In genomic region chr12:69681566-69682061, GRCm38 (mm10) we compare ENCODE assay signal across 8 mouse cellular contexts. TPM values are rescaled to one million over a fixed set of nuclear protein-coding genes. Genes with fewer than 3 reads are reported as not detected.
DNase-seq lines count a peak whose midpoint lies in the region; ATAC-seq and TF ChIP-seq lines count a peak whose summit lies in the region.

TSS of gene Sos2 (minus strand) at chr12:69681852.

- DNase-seq in brain, adult 2 months (ENCODE audit: low read depth, low spot score) = peak; percentile 79
- DNase-seq in heart, postnatal 0 days (ENCODE audit: low spot score) = peak; percentile 51
- DNase-seq in kidney, postnatal 25 days = peak; percentile 71 to 88
- DNase-seq in liver, embryonic 14.5 days (ENCODE audit: low read depth in 3 of 3, low spot score in 3 of 3) = peak in 2 of 3 experiments; percentile 44 to 51
- peak; percentile 22 to 33 for DNase-seq in natural killer cell, adult 2 months (ENCODE audit: low spot score in 2 of 2)
- DNase-seq in testis, postnatal 10 days (ENCODE audit: low spot score) = peak; percentile 72

- peak within 1 kb of the TSS; percentile 92 for H3K27ac ChIP-seq in forebrain, embryonic 13.5 days
- peak within 1 kb of the TSS; percentile 98 for H3K27ac ChIP-seq in heart, postnatal 0 days (ENCODE audit: low read depth)
- H3K27ac ChIP-seq in liver, embryonic 14.5 days = peak within 1 kb of the TSS; percentile 78

- no peak for TF ChIP-seq EP300 in heart, postnatal 0 days (IDR thresholded peaks at IDR 0.05; ENCODE audit: low read depth)
- TF ChIP-seq EP300 in liver, embryonic 14.5 days (IDR thresholded peaks at IDR 0.05; ENCODE audit: low read depth) = no peak

- H3K4me2 ChIP-seq in forebrain, embryonic 13.5 days = peak within 1 kb of the TSS; percentile 77
- peak within 1 kb of the TSS; percentile 90 for H3K4me2 ChIP-seq in heart, postnatal 0 days (ENCODE audit: low read depth, low read length)
- peak within 1 kb of the TSS; percentile 74 for H3K4me2 ChIP-seq in liver, embryonic 14.5 days (ENCODE audit: low read depth)

- H3K36me3 ChIP-seq in E14TG2a.4 (ENCODE audit: insufficient read depth, low read length) = no peaks in the 10 kb centered on the region
- H3K36me3 ChIP-seq in forebrain, embryonic 13.5 days (ENCODE audit: poor library complexity, severe bottlenecking) = no peaks in the 10 kb centered on the region
- no peaks in the 10 kb centered on the region for H3K36me3 ChIP-seq in heart, postnatal 0 days (replicated peaks; ENCODE audit: control insufficient read depth, insufficient read depth, low read length)
- no peaks in the 10 kb centered on the region for H3K36me3 ChIP-seq in liver, embryonic 14.5 days (replicated peaks; ENCODE audit: control insufficient read depth, insufficient read depth, low read depth)

- peak within 1 kb of the TSS; percentile 95 for H3K9ac ChIP-seq in forebrain, embryonic 13.5 days
- H3K9ac ChIP-seq in heart, postnatal 0 days (replicated peaks; ENCODE audit: low read depth, low read length) = peak within 1 kb of the TSS; percentile 98
- peak within 1 kb of the TSS; percentile 87 for H3K9ac ChIP-seq in liver, embryonic 14.5 days (replicated peaks)

- peaks cover 9% of the 10 kb centered on the region; the same call in 1 of the 2 replicates for H3K4me1 ChIP-seq in E14TG2a.4 (replicated peaks; ENCODE audit: low read depth, low read length)
- peaks cover 14% of the 10 kb centered on the region for H3K4me1 ChIP-seq in forebrain, embryonic 13.5 days
- peaks cover 17% of the 10 kb centered on the region for H3K4me1 ChIP-seq in heart, postnatal 0 days (ENCODE audit: control insufficient read depth, insufficient read depth)
- peaks cover 3 to 15% of the 10 kb centered on the region in 2 experiments; a peak in 3 of 4 replicates for H3K4me1 ChIP-seq in liver, embryonic 14.5 days (replicated peaks; ENCODE audit: control insufficient read depth in 2 of 2, insufficient read depth in 2 of 2, low read length in 1 of 2)

- no peak for TF ChIP-seq CTCF in E14TG2a.4 (conservative IDR thresholded peaks at IDR 0.05; ENCODE audit: low read length)
- no peak for TF ChIP-seq CTCF in heart, postnatal 0 days (IDR thresholded peaks at IDR 0.05; ENCODE audit: low read depth)
- TF ChIP-seq CTCF in liver, embryonic 14.5 days (IDR thresholded peaks at IDR 0.05; ENCODE audit: low read depth) = no peak

- WGBS in forebrain, embryonic 13.5 days = under 1% methylated on average over 44 of the region's 85 CpGs
- under 1% methylated on average over 34 of the region's 85 CpGs for WGBS in heart, postnatal 0 days
- under 1% methylated on average over 65 of the region's 85 CpGs for WGBS in liver, embryonic 14.5 days (ENCODE audit: insufficient replicate concordance)

- peak; percentile 79 for ATAC-seq in forebrain, embryonic 13.5 days
- peak; percentile 72; the same call in 1 of the 2 replicates for ATAC-seq in heart, postnatal 0 days (ENCODE audit: insufficient read depth, low read depth)
- peak; percentile 80 for ATAC-seq in liver, embryonic 14.5 days (ENCODE audit: insufficient read depth)

- H3K9me3 ChIP-seq in E14TG2a.4 (ENCODE audit: low read length) = no peaks in the 10 kb centered on the region
- no peaks in the 10 kb centered on the region for H3K9me3 ChIP-seq in forebrain, embryonic 13.5 days (replicated peaks)
- no peaks in the 10 kb centered on the region for H3K9me3 ChIP-seq in heart, postnatal 0 days (replicated peaks; ENCODE audit: control insufficient read depth, low read length)
- H3K9me3 ChIP-seq in liver, embryonic 14.5 days (ENCODE audit: control insufficient read depth, low read length) = no peaks in the 10 kb centered on the region

- H3K4me3 ChIP-seq in E14TG2a.4 (replicated peaks; ENCODE audit: low read length) = peak within 1 kb of the TSS; percentile 87
- peak within 1 kb of the TSS; percentile 94 for H3K4me3 ChIP-seq in forebrain, embryonic 13.5 days
- H3K4me3 ChIP-seq in heart, postnatal 0 days (ENCODE audit: low read depth, low read length) = peak within 1 kb of the TSS; percentile 95
- H3K4me3 ChIP-seq in liver, embryonic 14.5 days (ENCODE audit: insufficient read depth in 1 of 2, low read depth in 2 of 2, low read length in 2 of 2) = peak within 1 kb of the TSS; percentile 71 to 95

- H3K27me3 ChIP-seq in E14TG2a.4 (ENCODE audit: insufficient read depth, low read length) = peaks cover 38% of the 10 kb centered on the region
- H3K27me3 ChIP-seq in forebrain, embryonic 13.5 days = no peaks in the 10 kb centered on the region
- no peaks in the 10 kb centered on the region for H3K27me3 ChIP-seq in heart, postnatal 0 days (ENCODE audit: control insufficient read depth, insufficient read depth, low read length)
- H3K27me3 ChIP-seq in liver, embryonic 14.5 days (ENCODE audit: control insufficient read depth, insufficient read depth, low read length) = no peaks in the 10 kb centered on the region

RNA-seq across cellular contexts. Expression of gene Sos2, which starts in this region (rescaled TPM):
- 9.9 TPM in 2 replicates for polyA plus RNA-seq in forebrain, embryonic 13.5 days (2015; fragmentation: Nextera tagmentation; extraction: Ambion mirVana)
- 10.8 and 12.9 TPM in 2 replicates for total RNA-seq in heart, postnatal 0 days (2014; rRNA removed; ENCODE audit: low replicate concordance)
- 5.2 and 5.7 TPM in 2 replicates for polyA plus RNA-seq in heart, postnatal 0 days (2015; fragmentation: Nextera tagmentation; extraction: Ambion mirVana)
- 6.9 and 7.6 TPM in 2 replicates for polyA plus RNA-seq in liver, embryonic 14.5 days (2012; rRNA removed)
- polyA plus RNA-seq in liver, embryonic 14.5 days (2014; fragmentation: Nextera tagmentation; extraction: Ambion mirVana) = 3.6 and 3.7 TPM in 2 replicates

Comparison
In these comparisons a context has a peak if more than half of its experiments do, and no peak if none do; other contexts are left out.
1. Peak in every context shown above with its lines: DNase-seq, ATAC-seq, H3K4me3 ChIP-seq and H3K27ac ChIP-seq.
2. DNase-seq: peak in every context shown above with its lines; median percentile 80 in kidney, postnatal 25 days; 79 in brain, adult 2 months; 72 in testis, postnatal 10 days; 51 in heart, postnatal 0 days; 48 in liver, embryonic 14.5 days; 28 in natural killer cell, adult 2 months.